Mouse (Mus musculus) spleen, adult 2 months (tissue): ENCODE measurements at regions not wholly inside any gene's neighbourhood (a gene's known extent, or its start where the extent isn't known, plus 50 kb on each side); places are given as distances from the start of the nearest gene placed in this dataset.

ENCODE experiments used
- DNase-seq, 2 experiments: peaks; one replicate each; pipeline versions ENCODE4 v3.0.0 to v3.0.0-alpha.2; 2012 to 2021; ENCODE audit warnings: low spot score in 2 of 2, low read depth in 1 of 2
- H3K27ac ChIP-seq: fragments of 200-500 bp; 2 replicates; pipeline ENCODE4 v1.5.1; 2012; ENCODE audit warnings: low read length, inconsistent platforms; ENCODE audit not compliant: insufficient read depth
- H3K27me3 ChIP-seq: fragments of 200-500 bp; 2 replicates; pipeline ENCODE4 v1.6.1; 2012; ENCODE audit warnings: mild to moderate bottlenecking, moderate library complexity, low read length, inconsistent platforms; ENCODE audit not compliant: control insufficient read depth, insufficient read depth
- H3K36me3 ChIP-seq: fragments of 200-500 bp; 2 replicates; pipeline ENCODE4 v1.6.1; 2012; ENCODE audit warnings: mild to moderate bottlenecking, low read length, inconsistent platforms; ENCODE audit not compliant: control insufficient read depth, insufficient read depth
- H3K4me1 ChIP-seq: fragments of 200-500 bp; 2 replicates; pipeline ENCODE4 v1.6.1; 2011; ENCODE audit warnings: inconsistent platforms; ENCODE audit not compliant: control insufficient read depth, insufficient read depth, insufficient read length
- H3K4me3 ChIP-seq: fragments of 200-500 bp; 2 replicates; pipeline ENCODE4 v1.5.1; 2011; ENCODE audit warnings: mild to moderate bottlenecking, inconsistent platforms; ENCODE audit not compliant: insufficient read depth, insufficient read length; ENCODE audit errors: extremely low read depth
- CTCF ChIP-seq: fragments of 200-500 bp; IDR thresholded peaks from 2 replicates; pipeline ENCODE4 v1.5.1; 2011; ENCODE audit warnings: mild to moderate bottlenecking, inconsistent platforms; ENCODE audit not compliant: insufficient read depth, insufficient read length, insufficient replicate concordance; ENCODE audit errors: extremely low read depth
- POLR2A ChIP-seq: fragments of 200-500 bp; IDR thresholded peaks from 2 replicates; pipeline ENCODE4 v1.6.1; 2011; ENCODE audit warnings: low read depth, low read length, inconsistent platforms
- WGBS: fragments of 180-500 bp; shearing (Covaris S2); methylation state at CpG from one replicate; pipeline ENCODE4 v1.1.7; 2018; 5-methylcytosine and 5-hydroxymethylcytosine counted together

DNA sequence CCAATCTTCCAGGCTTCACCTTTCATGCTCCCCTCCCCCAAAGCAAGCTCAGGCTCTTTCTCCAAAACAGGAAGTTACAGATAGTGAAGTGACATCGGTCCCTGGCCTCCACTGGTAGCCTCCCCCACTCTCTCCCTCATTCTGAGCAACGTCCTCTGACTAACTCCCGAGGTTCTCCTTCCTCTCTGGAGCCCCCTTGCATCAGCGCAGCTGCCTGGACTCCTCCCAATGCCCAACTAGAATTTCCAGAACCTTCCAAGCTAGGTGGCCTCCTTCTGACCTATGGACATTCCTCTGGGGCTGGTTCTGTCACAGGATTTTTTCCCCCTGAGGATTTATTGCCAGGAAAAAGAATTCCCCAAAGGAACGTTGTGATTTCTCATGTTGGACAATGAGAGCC is 171.1 kb downstream of the Bcl2l11 start:
- no peak overlapping the region for H3K27ac ChIP-seq
- 31% methylated on average over 5 of the region's 5 CpGs for WGBS
- H3K4me1 ChIP-seq, result peaks cover 10% of the 10 kb centered on the region; the same call in 1 of the 2 replicates
- no peaks in the 10 kb centered on the region for H3K36me3 ChIP-seq
- DNase-seq, result peak in 1 of 2 experiments; percentile 16
- H3K27me3 ChIP-seq, result no peaks in the 10 kb centered on the region
- H3K4me3 ChIP-seq, result no peak overlapping the region
- no peak for TF ChIP-seq POLR2A
- no peak for TF ChIP-seq CTCF

GRCm38 (mm10) chr2:128297821-128298220 is 172.0 kb downstream of the Bcl2l11 start:
- Histone ChIP-seq H3K4me3 (no peak overlapping the region), H3K27me3 (no peaks in the 10 kb centered on the region), H3K27ac (no peak overlapping the region), H3K36me3 (no peaks in the 10 kb centered on the region), H3K4me1 (peaks cover 10% of the 10 kb centered on the region; the same call in 1 of the 2 replicates)
- no peak for DNase-seq
- TF ChIP-seq CTCF, result no peak
- TF ChIP-seq POLR2A, result no peak
- WGBS, result 71% methylated on average over 5 of the region's 5 CpGs

GRCm38 (mm10) chr2:128298996-128299395 is 173.2 kb downstream of the Bcl2l11 start:
- no peaks in the 10 kb centered on the region for H3K36me3 ChIP-seq
- H3K27me3 ChIP-seq, result no peaks in the 10 kb centered on the region
- H3K27ac ChIP-seq, result no peak overlapping the region
- TF ChIP-seq POLR2A (no peak), CTCF (no peak)
- no peak overlapping the region for H3K4me3 ChIP-seq
- DNase-seq, result no peak
- 86% methylated on average over 8 of the region's 8 CpGs for WGBS
- H3K4me1 ChIP-seq, result peaks cover 10% of the 10 kb centered on the region; the same call in 1 of the 2 replicates

- no peak overlapping the region for H3K4me3 ChIP-seq
- peaks cover 4% of the 10 kb centered on the region; the same call in 1 of the 2 replicates for H3K4me1 ChIP-seq
- H3K27ac ChIP-seq, result no peak overlapping the region
- 60% methylated on average over 8 of the region's 8 CpGs for WGBS
- DNase-seq, result no peak
- H3K36me3 ChIP-seq, result no peaks in the 10 kb centered on the region
- no peaks in the 10 kb centered on the region for H3K27me3 ChIP-seq
- TF ChIP-seq POLR2A, result no peak
- no peak for TF ChIP-seq CTCF
Observed at GRCm38 (mm10) chr2:128301709-128302108, 175.9 kb downstream of the Bcl2l11 start.

DNA sequence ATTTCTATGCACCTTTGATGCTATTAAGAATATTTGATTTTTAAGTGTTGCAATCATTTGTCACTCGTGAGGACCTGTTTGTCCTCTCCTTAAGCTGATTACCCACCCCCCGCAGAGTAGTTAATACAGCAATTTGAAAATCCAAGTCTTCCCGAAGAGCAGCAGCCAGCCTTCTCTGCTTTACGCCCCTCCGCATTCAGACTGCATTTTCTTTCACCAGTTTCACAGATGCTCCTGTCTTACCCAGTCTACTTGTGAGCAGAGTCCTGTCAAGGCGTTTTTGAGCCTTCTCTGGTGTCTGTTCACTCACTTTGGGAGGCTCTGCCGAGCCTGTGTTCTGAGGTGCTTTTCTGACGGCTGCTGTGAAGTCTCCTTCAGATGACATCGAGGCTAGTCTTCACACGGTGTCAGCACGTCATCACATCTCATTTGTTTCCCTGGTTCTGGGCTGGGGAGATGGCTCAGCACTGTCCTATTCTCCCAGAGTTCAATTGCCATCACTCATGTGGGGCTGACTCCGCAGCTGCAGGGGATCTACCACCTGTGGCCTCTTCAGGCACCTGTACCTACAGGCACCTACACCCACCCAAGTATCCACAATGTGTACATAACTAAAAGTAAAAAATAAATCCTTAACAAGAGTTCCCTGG is 178.3 kb downstream of the Bcl2l11 start:
- H3K4me3 ChIP-seq, result no peak overlapping the region
- H3K27me3 ChIP-seq, result no peaks in the 10 kb centered on the region
- no peak for TF ChIP-seq POLR2A
- TF ChIP-seq CTCF, result no peak
- H3K27ac ChIP-seq, result no peak overlapping the region
- WGBS, result 86% methylated on average over 12 of the region's 12 CpGs
- H3K36me3 ChIP-seq, result no peaks in the 10 kb centered on the region
- H3K4me1 ChIP-seq, result no peaks in the 10 kb centered on the region
- DNase-seq, result no peak

GRCm38 (mm10) chr2:128306693-128307092 is 180.9 kb downstream of the Bcl2l11 start:
- TF ChIP-seq CTCF, result no peak
- H3K4me3 ChIP-seq, result no peak overlapping the region
- H3K36me3 ChIP-seq, result no peaks in the 10 kb centered on the region
- H3K27me3 ChIP-seq, result no peaks in the 10 kb centered on the region
- no peak for DNase-seq
- WGBS, result 19% methylated on average over 6 of the region's 6 CpGs
- H3K4me1 ChIP-seq, result no peaks in the 10 kb centered on the region
- H3K27ac ChIP-seq, result no peak overlapping the region

DNA sequence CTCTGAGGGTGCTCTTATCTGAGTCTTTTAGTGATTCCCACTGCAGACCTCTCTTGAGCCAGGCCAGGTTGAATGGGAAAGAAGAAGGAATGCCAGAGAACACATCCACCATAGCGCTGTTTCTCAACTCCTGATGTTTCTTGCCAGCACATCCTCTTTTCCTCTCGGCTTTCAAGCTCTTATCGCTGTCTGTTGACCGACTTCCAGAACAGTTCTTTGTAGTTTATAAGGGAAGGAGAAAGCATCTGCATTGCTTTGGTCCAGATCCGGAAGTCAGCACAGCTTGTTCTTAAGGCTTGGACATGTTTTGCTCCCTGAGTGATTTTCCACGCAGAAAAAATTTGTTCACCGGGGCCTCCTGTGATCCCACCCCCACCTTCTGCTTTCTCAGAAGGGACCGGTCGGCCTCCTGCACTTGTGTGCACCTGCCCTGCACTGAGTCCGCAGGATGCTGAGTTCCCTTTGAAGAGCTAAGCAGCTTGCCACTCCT is 183.7 kb downstream of the Bcl2l11 start:
- Histone ChIP-seq H3K4me3 (no peak overlapping the region), H3K27me3 (no peaks in the 10 kb centered on the region), H3K36me3 (no peaks in the 10 kb centered on the region), H3K27ac (no peak overlapping the region), H3K4me1 (no peaks in the 10 kb centered on the region)
- TF ChIP-seq CTCF (no peak), POLR2A (no peak)
- 81% methylated on average over 10 of the region's 10 CpGs for WGBS
- DNase-seq, result no peak
